Mouse (Mus musculus) naive thymus-derived CD4-positive, alpha-beta T cell, adult 2 months (primary cell): ENCODE measurements around the gene Arih2.

ENCODE experiments used
- DNase-seq: peaks from one replicate; pipeline ENCODE4 v3.0.0-alpha.2; 2011; ENCODE audit warnings: low read depth

Arih2 gene

GRCm38 (mm10) chr9:108579344-108579690 lies 69.9 kb downstream of the Arih2 start:
- DNase-seq: no peak

GRCm38 (mm10) chr9:108578545-108579343 lies 70.4 kb downstream of the Arih2 start, which contains the start of gene Wdr6:
TSS of gene Wdr6 (minus strand) at chr9:108578739.
- peak; percentile 93 for DNase-seq

GRCm38 (mm10) chr9:108577934-108578544 lies 71.1 kb downstream of the Arih2 start:
- peak; percentile 61 for DNase-seq

- DNase-seq: no peak
Measured at GRCm38 (mm10) chr9:108577025-108577424, 72.2 kb downstream of the Arih2 start.

- DNase-seq: no peak
Measured at GRCm38 (mm10) chr9:108575321-108576297, 73.6 kb downstream of the Arih2 start.

GRCm38 (mm10) chr9:108574921-108575320 lies 74.3 kb downstream of the Arih2 start:
- no peak for DNase-seq

- peak; percentile 78 for DNase-seq
Measured at GRCm38 (mm10) chr9:108573774-108574690, 75.2 kb downstream of the Arih2 start.

- DNase-seq: no peak
Measured at GRCm38 (mm10) chr9:108572321-108572720, 76.9 kb downstream of the Arih2 start.

- no peak for DNase-seq
Measured at GRCm38 (mm10) chr9:108571401-108571973, 77.7 kb downstream of the Arih2 start.

- peak; percentile 90 for DNase-seq
Measured at GRCm38 (mm10) chr9:108570207-108570896, 78.8 kb downstream of the Arih2 start.

GRCm38 (mm10) chr9:108569381-108570206 lies 79.6 kb downstream of the Arih2 start, which contains the start of gene Dalrd3:
TSS of gene Dalrd3 (plus strand) at chr9:108569886.
- peak; percentile 90 for DNase-seq

- DNase-seq: peak; percentile 15
Measured at GRCm38 (mm10) chr9:108568511-108568921, 80.7 kb downstream of the Arih2 start.

GRCm38 (mm10) chr9:108567931-108568419 lies 81.2 kb downstream of the Arih2 start:
- DNase-seq: no peak

- DNase-seq: peak; percentile 97
Measured at GRCm38 (mm10) chr9:108566815-108567776, 82.1 kb downstream of the Arih2 start, which contains the start of gene Ndufaf3. TSS of gene Ndufaf3 (minus strand) at chr9:108567434.

GRCm38 (mm10) chr9:108565881-108566814 lies 83.0 kb downstream of the Arih2 start:
- DNase-seq: peak; percentile 36

- no peak for DNase-seq
Measured at GRCm38 (mm10) chr9:108564131-108564530, 85.1 kb downstream of the Arih2 start.

GRCm38 (mm10) chr9:108563671-108564070 lies 85.5 kb downstream of the Arih2 start:
- no peak for DNase-seq
